Mouse (Mus musculus) intestine, embryonic 14.5 days (tissue): Measurements from ENCODE around the gene Nlrx1. TPM values are rescaled to one million over a fixed set of nuclear protein-coding genes. Genes with fewer than 3 reads are reported as not detected.
"Not testable (repeated sequence)": the region's sequence is repeated elsewhere in the genome, so short reads cannot be mapped to it uniquely, and the experiment has no call there.

ENCODE experiments used
- ATAC-seq: fragments of 200-750 bp; cut with Nextera tagmentation; replicated peaks from 2 replicates; pipeline ENCODE4 v1.8.0; 2017; ENCODE audit warnings: low read depth, moderate number of reproducible peaks, moderate TSS enrichment, moderate library complexity; ENCODE audit not compliant: low FRiP score, low TSS enrichment
- DNase-seq: peaks from one replicate; pipeline ENCODE4 v3.0.0-alpha.2; 2018; ENCODE audit warnings: low spot score
- H3K27ac ChIP-seq: fragments of 300-500 bp; sonication (generic); 2 replicates; pipeline ENCODE4 v1.5.1; 2014; ENCODE audit warnings: low read depth, mild to moderate bottlenecking, control low read depth
- H3K27me3 ChIP-seq: fragments of 300-500 bp; sonication (generic); replicated peaks from 2 replicates; pipeline ENCODE4 v1.6.1; 2014; ENCODE audit warnings: low read length, control low read depth; ENCODE audit not compliant: control insufficient read depth, insufficient read depth
- H3K36me3 ChIP-seq: fragments of 300-500 bp; sonication (generic); 2 replicates; pipeline ENCODE4 v1.6.1; 2014; ENCODE audit warnings: low read length, control low read depth; ENCODE audit not compliant: control insufficient read depth, insufficient read depth
- H3K4me1 ChIP-seq: fragments of 300-500 bp; sonication (generic); replicated peaks from 2 replicates; pipeline ENCODE4 v1.6.1; 2014; ENCODE audit warnings: low read length, control low read depth, mixed read lengths; ENCODE audit not compliant: control insufficient read depth, insufficient read depth
- H3K4me2 ChIP-seq: fragments of 300-500 bp; sonication (generic); 2 replicates; pipeline ENCODE4 v1.6.1; 2014; ENCODE audit warnings: low read length
- H3K4me3 ChIP-seq: fragments of 300-500 bp; sonication (generic); 2 replicates; pipeline ENCODE4 v1.5.1; 2014; ENCODE audit warnings: low read depth, low read length, control low read depth, mixed read lengths
- H3K9ac ChIP-seq: fragments of 300-500 bp; sonication (generic); 2 replicates; pipeline ENCODE4 v1.6.1; 2014; ENCODE audit warnings: mild to moderate bottlenecking, low read length
- H3K9me3 ChIP-seq: fragments of 300-500 bp; sonication (generic); 2 replicates; pipeline ENCODE4 v1.6.1; 2016; ENCODE audit warnings: low read length, control low read depth; ENCODE audit not compliant: control insufficient read depth
- WGBS: fragments of 180-500 bp; shearing (Covaris S2); extraction: QIAGEN DNeasy Blood & Tissue Kit; methylation state at CpG from one replicate; pipeline ENCODE4 v1.1.7; 2014; 5-methylcytosine and 5-hydroxymethylcytosine counted together
- polyA plus RNA-seq: library from polyadenylated mRNA; unstranded; fragments of >200 nt; fragmentation: Nextera tagmentation; extraction: Ambion mirVana; gene quantifications from 2 replicates; pipeline ENCODE4 v1.2.1, GENCODE M21; 2014

Nlrx1 gene
- polyA plus RNA-seq, 1 experiment from 2014 or later = 7.0 TPM

DNA sequence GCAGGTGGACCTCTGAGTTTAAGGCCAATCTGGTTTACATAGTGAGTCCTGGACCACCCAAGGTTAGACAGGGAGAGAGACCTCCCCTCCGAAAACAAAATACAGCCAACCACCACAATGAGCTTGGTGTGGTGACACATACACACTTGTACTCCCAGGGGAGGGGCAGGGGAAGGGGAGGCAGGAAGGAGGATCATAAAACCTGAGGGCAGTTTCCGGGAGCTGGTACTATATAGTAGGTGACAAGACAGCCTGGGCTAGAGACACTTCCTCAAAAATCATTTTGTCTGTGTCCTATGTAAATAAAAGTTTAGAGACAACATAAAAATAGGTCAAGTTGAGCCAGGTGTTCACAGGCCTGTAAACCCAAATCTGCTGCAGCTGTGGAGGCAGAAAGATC lies 38.8 kb upstream of the Nlrx1 start:
- ATAC-seq (no peak), DNase-seq (no peak)
- WGBS = 75% methylated on average over 2 of the region's 2 CpGs
- Histone ChIP-seq H3K4me1 (peaks cover 15% of the 10 kb centered on the region), H3K9ac (no peak overlapping the region), H3K9me3 (no peaks in the 10 kb centered on the region), H3K4me3 (no peak overlapping the region), H3K27ac (no peak overlapping the region), H3K27me3 (no peaks in the 10 kb centered on the region), H3K4me2 (no peak overlapping the region), H3K36me3 (0 out of 2 replicates have a peak, but pooled peaks cover 9% of the 10 kb centered on the region)

DNA sequence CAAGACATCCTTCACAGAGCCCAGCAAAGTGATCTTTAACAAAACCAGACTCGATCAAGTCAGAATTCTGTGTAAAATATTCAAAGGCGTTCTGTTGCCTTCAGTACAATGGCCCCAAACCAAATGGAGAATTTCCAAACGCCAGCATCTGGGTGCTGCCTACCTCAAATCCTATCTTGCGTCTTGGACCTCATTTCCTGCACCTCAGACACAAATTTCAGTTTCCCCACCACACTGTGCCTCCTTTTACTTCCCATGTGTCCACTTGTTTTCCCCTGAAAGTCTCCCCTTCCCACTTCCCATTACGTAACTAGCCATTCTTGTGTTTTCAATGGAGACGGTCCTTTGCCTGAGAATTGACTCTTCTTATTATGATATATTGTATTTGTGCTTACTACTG lies 38.1 kb upstream of the Nlrx1 start:
- WGBS = 85% methylated on average over 6 of the region's 6 CpGs
- DNase-seq (no peak), ATAC-seq (no peak)

DNA sequence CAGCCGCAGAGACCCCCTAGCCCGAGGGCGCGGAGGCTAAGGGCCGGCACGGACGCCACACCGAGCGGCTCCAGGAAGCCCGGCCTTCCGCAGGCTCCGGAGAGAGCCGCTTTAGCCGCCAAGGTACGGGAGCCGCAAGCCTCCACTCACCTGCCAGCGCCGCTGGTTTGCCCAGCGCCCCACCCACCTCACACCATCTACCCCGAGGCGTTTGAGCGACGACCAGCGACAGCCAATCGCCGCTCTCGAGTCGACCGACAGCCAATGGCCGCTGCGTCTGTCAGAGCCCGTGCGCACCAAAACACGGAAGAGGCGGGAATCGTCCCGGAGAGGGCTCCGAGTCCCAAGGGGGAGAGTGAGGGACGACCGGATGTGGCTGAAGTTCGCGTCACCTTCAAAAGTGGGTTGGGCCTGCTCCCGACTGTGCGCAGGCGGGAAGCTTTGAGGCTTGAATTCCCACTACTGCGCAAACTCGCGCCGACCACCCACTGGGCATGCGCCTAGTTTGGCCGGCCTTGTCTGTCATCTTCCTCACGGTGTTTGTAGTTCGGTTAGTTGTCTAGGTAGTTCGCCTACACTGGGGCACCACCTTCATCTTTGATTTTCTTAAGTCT lies 37.2 kb upstream of the Nlrx1 start, which contains the start of gene Hinfp:
Gene Hinfp (minus strand): TSS at position 206 of the 614 bp plus-strand sequence.
- H3K4me1 ChIP-seq = peaks cover 5% of the 10 kb centered on the region
- H3K9ac ChIP-seq = peak within 1 kb of the TSS; percentile 96
- H3K4me3 ChIP-seq = peak within 1 kb of the TSS; percentile 98
- H3K27ac ChIP-seq = peak within 1 kb of the TSS; percentile 69
- ATAC-seq (peak; percentile 100), DNase-seq (peak; percentile 95)
- peaks cover 26% of the 10 kb centered on the region for H3K36me3 ChIP-seq
- WGBS = 1% methylated on average over 53 of the region's 54 CpGs
- peak within 1 kb of the TSS; percentile 72 for H3K4me2 ChIP-seq
- no peaks in the 10 kb centered on the region for H3K9me3 ChIP-seq
- H3K27me3 ChIP-seq = no peaks in the 10 kb centered on the region

More for the DNA sequence above, 38.1 kb upstream of the Nlrx1 start:
- 0 out of 2 replicates have a peak, but pooled peaks cover 16% of the 10 kb centered on the region for H3K36me3 ChIP-seq
- no peak overlapping the region for H3K4me2 ChIP-seq
- no peaks in the 10 kb centered on the region for H3K27me3 ChIP-seq
- peaks cover 13% of the 10 kb centered on the region for H3K4me1 ChIP-seq
- H3K27ac ChIP-seq = no peak overlapping the region
- no peaks in the 10 kb centered on the region for H3K9me3 ChIP-seq
- H3K4me3 ChIP-seq = no peak overlapping the region
- H3K9ac ChIP-seq = no peak overlapping the region

DNA sequence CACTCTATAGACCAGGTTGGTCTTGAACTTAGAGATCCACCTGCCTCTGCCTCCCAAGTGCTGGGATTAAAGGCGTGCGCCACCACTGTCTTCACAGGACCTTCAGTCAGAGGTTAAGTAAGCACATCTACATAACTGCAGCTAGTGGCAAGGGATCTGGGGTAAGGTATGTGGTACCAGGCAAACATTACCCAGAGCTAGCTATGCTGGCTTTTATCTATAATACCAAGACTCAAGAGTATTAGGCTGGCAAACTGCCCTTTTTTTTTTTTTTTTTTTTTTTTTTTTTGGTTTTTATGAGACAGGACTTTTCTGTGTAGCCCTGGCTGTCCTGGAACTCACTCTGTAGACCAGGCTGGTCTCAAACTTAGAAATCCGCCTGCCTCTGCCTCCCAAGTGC lies 31.6 kb upstream of the Nlrx1 start:
- H3K9me3 ChIP-seq, ATAC-seq, H3K4me1 ChIP-seq, H3K4me2 ChIP-seq, H3K9ac ChIP-seq, H3K27me3 ChIP-seq, DNase-seq, H3K27ac ChIP-seq, H3K4me3 ChIP-seq: not testable (repeated sequence)
- 93% methylated on average over 3 of the region's 3 CpGs for WGBS
- H3K36me3 ChIP-seq = peaks cover 76% of the 10 kb centered on the region

DNA sequence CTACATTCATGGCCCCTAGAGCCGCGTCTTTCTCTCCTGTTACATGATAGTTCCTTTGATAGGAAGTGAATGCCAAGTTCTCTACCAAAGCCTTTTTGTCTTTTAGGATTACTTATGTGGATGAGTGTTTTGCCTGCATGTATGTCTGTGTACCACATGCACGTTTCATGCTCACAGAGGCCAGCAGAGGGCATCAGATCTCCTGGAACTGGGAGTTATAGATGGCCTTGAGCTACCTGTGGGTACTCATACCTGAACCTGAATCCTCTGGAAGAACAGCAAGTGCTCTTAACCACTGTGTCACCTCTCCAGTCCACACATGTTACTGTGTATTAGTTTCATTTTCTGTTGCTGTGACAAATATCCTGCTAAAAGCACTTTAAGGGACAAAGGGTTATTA lies 24.1 kb upstream of the Nlrx1 start:
- H3K9ac ChIP-seq = no peak overlapping the region
- WGBS = 65% methylated on average over 3 of the region's 3 CpGs
- DNase-seq = peak; percentile 56

DNA sequence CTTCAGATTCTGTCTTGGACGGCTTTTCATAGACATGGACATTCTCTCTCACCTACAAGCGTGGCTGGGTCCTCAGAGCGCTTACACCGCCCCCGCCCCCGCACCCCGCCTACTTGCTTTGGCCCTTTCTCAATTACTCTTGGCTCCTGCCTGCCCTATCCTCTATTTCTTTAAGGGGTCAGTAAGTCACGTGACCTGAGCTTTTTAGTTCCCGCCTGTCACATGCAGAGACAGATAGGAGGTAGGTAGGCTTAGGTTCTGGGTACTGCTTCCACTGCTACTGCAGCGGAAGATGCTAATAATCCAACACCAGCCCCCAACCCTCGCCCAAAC lies 20.5 kb upstream of the Nlrx1 start:
- 15% methylated on average over 11 of the region's 11 CpGs for WGBS
- Histone ChIP-seq H3K4me1 (peaks cover 14% of the 10 kb centered on the region; the same call in 1 of the 2 replicates), H3K4me3 (no peak overlapping the region), H3K27me3 (peaks cover 27% of the 10 kb centered on the region; the same call in 1 of the 2 replicates), H3K4me2 (peak overlapping the region; percentile 97), H3K9me3 (no peaks in the 10 kb centered on the region), H3K36me3 (peaks cover 25% of the 10 kb centered on the region), H3K9ac (no peak overlapping the region), H3K27ac (no peak overlapping the region)
- ATAC-seq (no peak), DNase-seq (no peak)

More for the DNA sequence above, 24.1 kb upstream of the Nlrx1 start:
- H3K27me3 ChIP-seq = peaks cover 13% of the 10 kb centered on the region; the same call in 1 of the 2 replicates
- no peak overlapping the region for H3K27ac ChIP-seq
- peaks cover 11% of the 10 kb centered on the region; the same call in 1 of the 2 replicates for H3K4me1 ChIP-seq
- peaks cover 53% of the 10 kb centered on the region for H3K36me3 ChIP-seq
- H3K4me3 ChIP-seq = no peak overlapping the region
- H3K4me2 ChIP-seq = no peak overlapping the region
- H3K9me3 ChIP-seq = no peaks in the 10 kb centered on the region
- no peak for ATAC-seq

DNA sequence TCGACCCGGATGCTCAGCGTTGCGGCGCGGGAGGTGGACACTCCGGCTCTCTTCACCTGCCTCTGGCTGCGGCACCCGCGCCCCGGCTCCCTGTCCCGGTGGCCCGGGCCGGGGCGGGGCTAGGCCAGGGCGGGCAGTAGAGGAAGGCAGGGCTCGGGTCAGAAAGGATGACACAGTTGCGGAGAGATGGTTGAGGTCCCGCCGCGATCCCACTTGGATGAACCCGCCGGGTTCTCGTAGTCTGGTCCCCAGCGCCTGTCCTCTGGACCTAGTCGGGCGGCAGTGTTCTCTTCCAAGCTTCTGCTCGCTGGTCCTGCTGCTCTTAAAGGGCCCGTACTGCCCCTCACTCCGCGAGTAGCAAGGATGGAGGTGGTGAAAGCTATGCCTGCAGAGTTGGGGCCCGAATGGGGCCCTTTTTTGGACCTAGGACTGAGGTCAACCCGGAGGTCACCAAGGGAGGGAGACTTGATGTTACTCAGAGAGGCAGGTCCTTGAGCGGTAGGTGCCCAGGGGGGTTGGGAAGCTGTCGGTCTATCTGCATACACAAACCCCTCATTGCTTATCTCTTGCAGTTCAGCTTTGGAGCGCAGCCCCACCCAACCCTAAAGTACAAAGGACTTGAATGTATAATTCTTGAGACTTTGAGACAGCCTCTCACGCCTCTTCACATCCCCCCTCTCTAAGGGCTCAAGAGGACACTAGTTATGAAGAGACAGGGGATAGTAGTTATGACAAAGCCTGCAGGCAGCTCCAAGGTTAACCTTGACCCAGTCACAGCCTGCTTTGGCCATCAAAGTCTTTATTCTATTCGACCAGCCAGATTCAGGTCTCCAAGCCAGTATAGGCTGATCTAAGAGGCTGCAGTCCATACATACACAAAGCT lies 19.9 kb upstream of the Nlrx1 start, which contains the start of gene Abcg4:
Gene Abcg4 (minus strand): TSS at position 540 of the 883 bp plus-strand sequence.
- peak within 1 kb of the TSS; percentile 58 for H3K9ac ChIP-seq
- WGBS = 1% methylated on average over 37 of the region's 38 CpGs
- peaks cover 14% of the 10 kb centered on the region; the same call in 1 of the 2 replicates for H3K4me1 ChIP-seq
- H3K4me3 ChIP-seq = peak within 1 kb of the TSS; percentile 62
- peaks cover 27% of the 10 kb centered on the region; the same call in 1 of the 2 replicates for H3K27me3 ChIP-seq
- peak; percentile 70 for DNase-seq
- ATAC-seq = peak; percentile 54
- peak within 1 kb of the TSS; percentile 97 for H3K4me2 ChIP-seq
- H3K36me3 ChIP-seq = peaks cover 18% of the 10 kb centered on the region
- no peaks in the 10 kb centered on the region for H3K9me3 ChIP-seq
- no peak within 1 kb of the TSS for H3K27ac ChIP-seq

DNA sequence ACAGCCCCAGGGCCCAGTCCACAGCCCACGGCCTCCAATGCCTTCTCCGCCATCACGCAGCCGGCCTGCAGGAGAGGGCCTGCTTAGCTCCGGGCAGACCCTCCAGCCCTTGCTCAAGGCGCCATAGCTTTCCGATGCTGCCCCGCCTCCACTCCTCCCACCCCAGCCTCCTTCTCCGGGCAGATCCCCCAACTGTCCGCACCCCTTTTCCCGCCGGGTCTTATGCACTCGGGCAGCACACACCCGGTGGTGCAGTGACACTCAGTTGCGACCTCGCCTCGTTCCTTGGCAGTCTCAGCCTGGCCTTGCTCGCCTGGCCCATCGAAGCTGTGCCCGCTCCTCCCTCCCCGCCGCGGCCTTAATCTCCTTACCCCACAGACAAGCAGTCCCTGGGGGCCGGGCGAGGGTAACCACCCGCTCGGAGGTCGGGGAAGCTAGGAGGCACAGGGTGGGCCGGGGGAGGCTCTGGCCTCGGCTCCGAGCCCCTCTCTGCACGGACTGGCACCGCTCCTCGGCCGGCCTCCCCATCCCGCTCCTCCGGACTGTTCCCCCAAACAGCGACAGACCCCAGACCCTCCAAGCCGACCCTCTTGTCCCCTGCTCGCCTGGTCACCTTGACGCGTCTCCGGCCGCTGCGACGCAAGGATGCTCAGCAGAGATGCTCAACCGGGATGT lies 19.1 kb upstream of the Nlrx1 start:
- Histone ChIP-seq H3K9ac (peak overlapping the region; percentile 58), H3K4me2 (peak overlapping the region; percentile 97), H3K27ac (no peak overlapping the region), H3K9me3 (no peaks in the 10 kb centered on the region), H3K4me3 (peak overlapping the region; percentile 62), H3K36me3 (peaks cover 13% of the 10 kb centered on the region; the same call in 1 of the 2 replicates), H3K27me3 (peaks cover 27% of the 10 kb centered on the region; the same call in 1 of the 2 replicates), H3K4me1 (peaks cover 14% of the 10 kb centered on the region; the same call in 1 of the 2 replicates)
- peak; percentile 80 for DNase-seq
- peak; percentile 41 for ATAC-seq
- 1% methylated on average over 47 of the region's 47 CpGs for WGBS
